Mouse (Mus musculus): ENCODE results near the gene Man2b1. TPM values are rescaled to one million over a fixed set of nuclear protein-coding genes. Genes with fewer than 3 reads are reported as not detected.
"Not testable (repeated sequence)": the region's sequence is repeated elsewhere in the genome, so short reads cannot be mapped to it uniquely, and the experiment has no call there.

Man2b1 gene
- polyA plus RNA-seq, 1 experiment = 116 TPM

DNA sequence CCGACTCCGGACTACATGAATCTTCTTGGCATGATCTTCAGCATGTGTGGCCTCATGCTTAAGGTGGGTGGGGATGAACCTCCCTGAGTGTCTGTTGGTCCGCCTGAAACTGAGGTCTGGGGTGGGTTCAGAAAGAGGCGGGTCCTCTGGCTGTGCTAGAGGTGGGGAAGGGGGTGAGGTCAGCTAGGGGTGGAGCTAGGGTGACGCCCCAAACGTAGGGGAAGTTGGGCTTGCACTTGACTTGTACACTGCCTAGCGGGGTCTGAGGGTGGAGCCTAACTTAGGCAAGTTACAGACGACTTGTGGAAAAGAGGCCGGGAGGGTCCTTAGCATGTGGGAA lies 1.9 kb upstream of the Man2b1 start, which contains the start of gene Wdr83:
Gene Wdr83 (minus strand): TSS at position 91 of the 340 bp plus-strand sequence.
- peak; percentile 44 for DNase-seq
- H3K4me3 ChIP-seq (ENCODE audit: insufficient read depth, low read depth, low read length) = peak within 1 kb of the TSS; percentile 79
- 1% methylated on average over 9 of the region's 9 CpGs for WGBS

DNA sequence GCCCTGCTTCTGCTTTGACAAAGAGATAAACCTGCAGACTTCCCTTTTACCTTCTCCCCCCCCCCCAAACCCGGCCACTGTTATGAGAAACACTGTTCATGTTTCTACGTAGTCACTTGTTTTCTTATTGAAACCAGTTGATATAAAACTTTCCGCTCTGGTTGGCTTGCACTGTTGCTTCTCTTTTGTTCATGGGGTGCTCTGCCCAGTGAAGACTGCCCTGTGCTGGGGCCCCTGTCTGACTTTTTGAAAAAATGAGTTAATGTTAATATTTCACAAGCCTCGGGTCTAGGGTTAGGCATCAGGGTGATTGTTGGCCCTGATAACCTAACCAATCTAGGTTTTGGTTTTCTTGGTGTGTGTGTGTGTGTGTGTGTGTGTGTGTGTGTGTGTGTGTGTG lies 901 bp upstream of the Man2b1 start:
- peaks cover 15% of the 10 kb centered on the region for H3K4me1 ChIP-seq (ENCODE audit: control insufficient read depth, insufficient read depth, low read length)
- H3K4me3 ChIP-seq (ENCODE audit: insufficient read depth, low read depth, low read length); DNase-seq; H3K27me3 ChIP-seq (replicated peaks; ENCODE audit: control insufficient read depth, insufficient read depth, low read length); H3K36me3 ChIP-seq (ENCODE audit: control insufficient read depth, insufficient read depth, low read length); H3K27ac ChIP-seq (ENCODE audit: insufficient read depth, low read depth, low read length): not testable (repeated sequence)
- 84% methylated on average over 4 of the region's 4 CpGs for WGBS

More for the DNA sequence above, 1.9 kb upstream of the Man2b1 start, which contains the start of gene Wdr83:
- Histone ChIP-seq H3K36me3 (ENCODE audit: control insufficient read depth, insufficient read depth, low read length) (no peaks in the 10 kb centered on the region), H3K27ac (ENCODE audit: insufficient read depth, low read depth, low read length) (peak within 1 kb of the TSS; percentile 26), H3K27me3 (replicated peaks; ENCODE audit: control insufficient read depth, insufficient read depth, low read length) (no peaks in the 10 kb centered on the region), H3K4me1 (ENCODE audit: control insufficient read depth, insufficient read depth, low read length) (peaks cover 15% of the 10 kb centered on the region)
- TF ChIP-seq CTCF (conservative IDR thresholded peaks at IDR 0.05; ENCODE audit: insufficient read depth, insufficient read length, low read depth, low read length) (no peak), POLR2A (IDR thresholded peaks at IDR 0.05; ENCODE audit: low read depth, low read length) (no peak)

DNA sequence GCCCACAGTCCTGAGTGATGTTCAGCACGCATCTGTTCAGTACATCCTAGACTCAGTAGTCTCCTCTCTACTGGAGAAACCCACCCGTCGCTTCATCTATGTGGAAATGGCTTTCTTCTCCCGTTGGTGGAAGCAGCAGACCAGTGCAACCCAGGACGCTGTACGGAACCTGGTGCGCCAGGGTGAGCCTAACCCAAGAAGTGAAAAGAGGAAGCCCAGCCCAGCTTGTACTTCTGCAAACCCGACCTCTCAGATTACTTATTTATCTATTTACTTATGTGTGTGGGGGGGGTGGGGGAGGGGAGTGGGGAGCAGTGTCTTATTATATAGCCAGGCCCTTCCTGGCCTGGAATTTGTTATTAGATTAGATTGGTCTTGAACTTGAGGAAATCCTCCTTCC lies 1.6 kb downstream of the Man2b1 start:
- WGBS = 74% methylated on average over 8 of the region's 8 CpGs
- H3K4me1 ChIP-seq (ENCODE audit: control insufficient read depth, insufficient read depth, low read length) = peaks cover 12% of the 10 kb centered on the region
- no peaks in the 10 kb centered on the region for H3K27me3 ChIP-seq (replicated peaks; ENCODE audit: control insufficient read depth, insufficient read depth, low read length)
- no peaks in the 10 kb centered on the region for H3K36me3 ChIP-seq (ENCODE audit: control insufficient read depth, insufficient read depth, low read length)
- no peak for TF ChIP-seq CTCF (conservative IDR thresholded peaks at IDR 0.05; ENCODE audit: insufficient read depth, insufficient read length, low read depth, low read length)
- TF ChIP-seq POLR2A (IDR thresholded peaks at IDR 0.05; ENCODE audit: low read depth, low read length) = no peak
- no peak for DNase-seq
- H3K27ac ChIP-seq (ENCODE audit: insufficient read depth, low read depth, low read length) = no peak overlapping the region
- no peak overlapping the region for H3K4me3 ChIP-seq (ENCODE audit: insufficient read depth, low read depth, low read length)

DNA sequence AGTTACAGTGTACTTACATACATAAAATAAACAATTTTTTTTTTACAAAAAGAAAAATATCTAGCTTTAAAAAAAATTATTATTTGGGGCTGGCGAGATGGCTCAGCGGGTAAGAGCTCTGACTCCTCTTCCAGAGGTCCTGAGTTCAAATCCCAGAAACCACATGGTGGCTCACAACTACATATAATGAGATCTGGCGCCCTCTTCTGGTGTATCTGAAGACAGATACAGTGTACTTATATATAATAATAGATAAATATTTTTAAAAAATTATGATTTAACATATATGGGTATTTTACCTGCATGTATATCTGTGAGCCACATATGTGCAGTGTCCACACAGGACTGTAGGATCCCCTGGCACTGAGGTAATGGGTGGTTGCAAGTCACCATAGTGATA lies 3.2 kb downstream of the Man2b1 start:
- 83% methylated on average over 3 of the region's 3 CpGs for WGBS
- Histone ChIP-seq H3K27ac (ENCODE audit: insufficient read depth, low read depth, low read length) (no peak overlapping the region), H3K4me1 (ENCODE audit: control insufficient read depth, insufficient read depth, low read length) (peaks cover 8% of the 10 kb centered on the region), H3K27me3 (replicated peaks; ENCODE audit: control insufficient read depth, insufficient read depth, low read length) (no peaks in the 10 kb centered on the region), H3K4me3 (ENCODE audit: insufficient read depth, low read depth, low read length) (no peak overlapping the region), H3K36me3 (ENCODE audit: control insufficient read depth, insufficient read depth, low read length) (no peaks in the 10 kb centered on the region)
- no peak for DNase-seq
- TF ChIP-seq POLR2A (IDR thresholded peaks at IDR 0.05; ENCODE audit: low read depth, low read length) = no peak
- TF ChIP-seq CTCF (conservative IDR thresholded peaks at IDR 0.05; ENCODE audit: insufficient read depth, insufficient read length, low read depth, low read length) = no peak

DNA sequence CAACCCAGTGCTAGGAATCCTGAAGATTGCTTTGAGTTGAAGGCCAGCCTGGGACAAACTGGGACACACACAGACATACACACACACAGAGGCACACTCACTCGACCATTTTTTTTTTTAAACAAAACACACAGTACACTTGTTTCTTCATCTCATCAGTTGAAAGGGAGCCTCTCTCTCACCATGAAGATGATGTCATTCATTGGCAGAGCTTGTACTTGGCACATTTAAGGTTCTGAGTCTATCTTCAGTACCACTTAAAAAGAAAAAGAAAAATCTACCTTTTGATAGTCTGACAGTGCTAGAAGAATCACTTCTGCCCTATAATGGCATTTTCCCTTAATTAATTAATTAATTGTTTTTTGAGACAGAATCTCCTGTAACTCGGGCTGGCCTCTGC lies 5.7 kb downstream of the Man2b1 start:
- H3K4me3 ChIP-seq (ENCODE audit: insufficient read depth, low read depth, low read length) = no peak overlapping the region
- no peaks in the 10 kb centered on the region for H3K36me3 ChIP-seq (ENCODE audit: control insufficient read depth, insufficient read depth, low read length)
- 88% methylated on average over 2 of the region's 2 CpGs for WGBS
- no peak for DNase-seq
- no peaks in the 10 kb centered on the region; the same call in 1 of the 2 replicates for H3K4me1 ChIP-seq (ENCODE audit: control insufficient read depth, insufficient read depth, low read length)
- no peak overlapping the region for H3K27ac ChIP-seq (ENCODE audit: insufficient read depth, low read depth, low read length)
- no peak for TF ChIP-seq CTCF (conservative IDR thresholded peaks at IDR 0.05; ENCODE audit: insufficient read depth, insufficient read length, low read depth, low read length)
- TF ChIP-seq POLR2A (IDR thresholded peaks at IDR 0.05; ENCODE audit: low read depth, low read length) = no peak
- H3K27me3 ChIP-seq (replicated peaks; ENCODE audit: control insufficient read depth, insufficient read depth, low read length) = no peaks in the 10 kb centered on the region

DNA sequence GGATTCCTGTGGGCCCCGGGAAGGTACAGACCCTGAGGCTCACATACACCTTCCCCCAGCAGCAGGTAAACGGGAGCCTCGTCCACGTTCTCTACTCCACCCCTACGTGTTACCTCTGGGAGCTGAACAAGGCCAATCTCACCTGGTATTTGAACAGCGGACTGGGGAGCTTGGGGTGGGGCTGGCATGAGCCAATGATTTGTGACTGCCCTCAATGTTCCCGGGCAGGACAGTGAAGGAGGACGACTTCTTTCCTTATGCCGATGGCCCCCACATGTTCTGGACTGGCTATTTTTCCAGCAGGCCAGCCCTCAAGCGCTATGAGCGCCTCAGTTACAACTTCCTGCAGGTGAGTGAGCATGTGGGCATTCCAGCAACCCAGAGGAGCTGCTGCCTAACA lies 7.8 kb downstream of the Man2b1 start:
- TF ChIP-seq CTCF (conservative IDR thresholded peaks at IDR 0.05; ENCODE audit: insufficient read depth, insufficient read length, low read depth, low read length) = no peak
- Histone ChIP-seq H3K4me3 (ENCODE audit: insufficient read depth, low read depth, low read length) (no peak overlapping the region), H3K36me3 (ENCODE audit: control insufficient read depth, insufficient read depth, low read length) (no peaks in the 10 kb centered on the region), H3K27me3 (replicated peaks; ENCODE audit: control insufficient read depth, insufficient read depth, low read length) (no peaks in the 10 kb centered on the region), H3K4me1 (ENCODE audit: control insufficient read depth, insufficient read depth, low read length) (no peaks in the 10 kb centered on the region), H3K27ac (ENCODE audit: insufficient read depth, low read depth, low read length) (no peak overlapping the region)
- no peak for DNase-seq
- WGBS = 90% methylated on average over 11 of the region's 11 CpGs

DNA sequence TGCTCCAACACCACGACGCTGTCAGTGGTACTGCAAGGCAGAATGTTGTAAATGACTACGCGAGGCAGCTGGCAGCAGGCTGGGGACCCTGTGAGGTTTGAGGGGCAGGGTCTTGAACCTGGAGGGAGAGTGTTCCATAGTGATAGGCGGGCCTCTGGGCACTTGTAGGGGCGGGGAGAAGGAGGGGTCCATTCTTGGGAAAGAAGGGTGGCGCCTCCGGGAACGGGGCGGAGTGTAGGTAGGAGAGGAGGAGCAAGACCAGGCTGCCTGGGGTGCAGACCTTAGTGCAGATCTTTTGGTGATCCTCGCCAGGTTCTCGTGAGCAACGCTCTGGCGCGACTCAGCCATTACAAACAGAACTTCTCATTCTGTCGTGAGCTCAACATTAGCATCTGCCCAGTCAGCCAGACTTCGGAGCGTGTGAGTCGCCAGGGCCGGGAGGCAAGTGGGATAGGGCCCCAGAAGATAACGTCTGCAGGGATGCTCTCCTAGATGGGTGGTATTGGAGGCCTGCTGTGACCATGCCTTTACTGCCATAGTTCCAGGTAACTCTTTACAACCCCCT lies 8.5 kb downstream of the Man2b1 start:
- TF ChIP-seq POLR2A (IDR thresholded peaks at IDR 0.05; ENCODE audit: low read depth, low read length) (no peak), CTCF (conservative IDR thresholded peaks at IDR 0.05; ENCODE audit: insufficient read depth, insufficient read length, low read depth, low read length) (no peak)
- H3K27me3 ChIP-seq (replicated peaks; ENCODE audit: control insufficient read depth, insufficient read depth, low read length) = no peaks in the 10 kb centered on the region
- no peak overlapping the region for H3K4me3 ChIP-seq (ENCODE audit: insufficient read depth, low read depth, low read length)
- no peaks in the 10 kb centered on the region; the same call in 1 of the 2 replicates for H3K36me3 ChIP-seq (ENCODE audit: control insufficient read depth, insufficient read depth, low read length)
- H3K27ac ChIP-seq (ENCODE audit: insufficient read depth, low read depth, low read length) = no peak overlapping the region
- no peak for DNase-seq
- H3K4me1 ChIP-seq (ENCODE audit: control insufficient read depth, insufficient read depth, low read length) = no peaks in the 10 kb centered on the region
- WGBS = 62% methylated on average over 21 of the region's 21 CpGs

DNA sequence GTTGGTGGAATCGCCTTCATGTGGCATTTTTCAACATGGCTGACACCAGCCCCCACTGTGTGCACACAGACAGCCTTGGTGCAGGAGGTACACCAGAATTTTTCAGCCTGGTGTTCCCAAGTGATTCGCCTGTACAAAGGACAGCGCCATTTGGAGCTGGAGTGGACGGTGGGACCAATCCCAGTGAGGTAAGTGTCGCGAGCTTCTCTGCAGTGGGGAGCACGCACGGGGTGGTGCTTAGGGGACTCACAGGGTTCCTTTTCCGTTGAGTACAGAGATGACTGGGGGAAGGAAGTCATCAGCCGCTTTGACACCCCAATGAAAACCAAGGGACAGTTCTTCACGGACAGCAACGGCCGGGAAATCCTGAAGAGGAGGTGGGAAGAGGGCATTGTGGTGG lies 12.0 kb downstream of the Man2b1 start:
- no peak for TF ChIP-seq CTCF (conservative IDR thresholded peaks at IDR 0.05; ENCODE audit: insufficient read depth, insufficient read length, low read depth, low read length)
- TF ChIP-seq POLR2A (IDR thresholded peaks at IDR 0.05; ENCODE audit: low read depth, low read length) = no peak
- no peaks in the 10 kb centered on the region for H3K4me1 ChIP-seq (ENCODE audit: control insufficient read depth, insufficient read depth, low read length)
- no peaks in the 10 kb centered on the region; the same call in 1 of the 2 replicates for H3K36me3 ChIP-seq (ENCODE audit: control insufficient read depth, insufficient read depth, low read length)
- no peak for DNase-seq
- no peaks in the 10 kb centered on the region for H3K27me3 ChIP-seq (replicated peaks; ENCODE audit: control insufficient read depth, insufficient read depth, low read length)
- no peak overlapping the region for H3K27ac ChIP-seq (ENCODE audit: insufficient read depth, low read depth, low read length)
- no peak overlapping the region for H3K4me3 ChIP-seq (ENCODE audit: insufficient read depth, low read depth, low read length)
- 91% methylated on average over 13 of the region's 13 CpGs for WGBS
